Mouse (Mus musculus) brown adipose tissue, adult 24 weeks (tissue): ENCODE measurements at regions not wholly inside any gene's neighbourhood (a gene's known extent, or its start where the extent isn't known, plus 50 kb on each side); places are given as distances from the start of the nearest gene placed in this dataset.

Experiments
- H3K27ac ChIP-seq: fragments of 200-500 bp; replicated peaks from 2 replicates; pipeline ENCODE4 v1.5.1; 2012; ENCODE audit warnings: low read depth, mild to moderate bottlenecking, low read length
- H3K4me1 ChIP-seq: fragments of 200-500 bp; 2 replicates; pipeline ENCODE4 v1.6.1; 2012; ENCODE audit warnings: low read length, mixed read lengths; ENCODE audit not compliant: control insufficient read depth, insufficient read depth, insufficient read length
- H3K4me3 ChIP-seq: fragments of 200-500 bp; 2 replicates; pipeline ENCODE4 v1.5.1; 2012; ENCODE audit warnings: low read depth, mild to moderate bottlenecking, low read length, moderate library complexity; ENCODE audit not compliant: insufficient read depth

GRCm38 (mm10) chr10:96362211-96362610 lies 225.8 kb downstream of the Gm5426 start:
- Histone ChIP-seq H3K4me3 (no peak overlapping the region), H3K4me1 (peaks cover 2% of the 10 kb centered on the region; the same call in 1 of the 2 replicates), H3K27ac (no peak overlapping the region)

- Histone ChIP-seq H3K4me3 (no peak overlapping the region), H3K27ac (no peak overlapping the region), H3K4me1 (peaks cover 2% of the 10 kb centered on the region; the same call in 1 of the 2 replicates)
Observed at GRCm38 (mm10) chr10:96363867-96364266, 227.5 kb downstream of the Gm5426 start.

- no peak overlapping the region for H3K27ac ChIP-seq
- peaks cover 2% of the 10 kb centered on the region; the same call in 1 of the 2 replicates for H3K4me1 ChIP-seq
- H3K4me3 ChIP-seq = no peak overlapping the region
Observed at GRCm38 (mm10) chr10:96365101-96365500, 228.7 kb downstream of the Gm5426 start.

- no peak overlapping the region for H3K27ac ChIP-seq
- H3K4me3 ChIP-seq = no peak overlapping the region
- peaks cover 2% of the 10 kb centered on the region; the same call in 1 of the 2 replicates for H3K4me1 ChIP-seq
Observed at GRCm38 (mm10) chr10:96366871-96367270, 230.5 kb downstream of the Gm5426 start.

GRCm38 (mm10) chr10:96370547-96371320 lies 234.3 kb downstream of the Gm5426 start:
- Histone ChIP-seq H3K4me3 (no peak overlapping the region), H3K4me1 (no peaks in the 10 kb centered on the region), H3K27ac (no peak overlapping the region)

- no peaks in the 10 kb centered on the region for H3K4me1 ChIP-seq
- H3K27ac ChIP-seq = no peak overlapping the region
- no peak overlapping the region for H3K4me3 ChIP-seq
Observed at GRCm38 (mm10) chr10:96371321-96371653, 234.9 kb downstream of the Gm5426 start.

GRCm38 (mm10) chr10:96372616-96373346 lies 236.4 kb downstream of the Gm5426 start:
- Histone ChIP-seq H3K27ac (no peak overlapping the region), H3K4me1 (no peaks in the 10 kb centered on the region), H3K4me3 (no peak overlapping the region)

- Histone ChIP-seq H3K4me3 (no peak overlapping the region), H3K4me1 (no peaks in the 10 kb centered on the region), H3K27ac (peak overlapping the region; percentile 53; the same call in 1 of the 2 replicates)
Observed at GRCm38 (mm10) chr10:96373481-96373880, 237.1 kb downstream of the Gm5426 start.

- Histone ChIP-seq H3K4me3 (no peak overlapping the region), H3K4me1 (no peaks in the 10 kb centered on the region), H3K27ac (peak overlapping the region; percentile 57)
Observed at GRCm38 (mm10) chr10:96374293-96375069, 238.1 kb downstream of the Gm5426 start.

GRCm38 (mm10) chr10:96375070-96375447 lies 238.7 kb downstream of the Gm5426 start:
- Histone ChIP-seq H3K27ac (peak overlapping the region; percentile 57), H3K4me1 (no peaks in the 10 kb centered on the region), H3K4me3 (no peak overlapping the region)

GRCm38 (mm10) chr10:96377549-96377948 lies 239.3 kb upstream of the Btg1 start:
- H3K4me1 ChIP-seq = no peaks in the 10 kb centered on the region
- H3K4me3 ChIP-seq = no peak overlapping the region
- H3K27ac ChIP-seq = no peak overlapping the region

GRCm38 (mm10) chr10:96379016-96379771 lies 237.6 kb upstream of the Btg1 start:
- Histone ChIP-seq H3K4me3 (no peak overlapping the region), H3K4me1 (no peaks in the 10 kb centered on the region), H3K27ac (no peak overlapping the region)

- H3K4me1 ChIP-seq = no peaks in the 10 kb centered on the region
- no peak overlapping the region for H3K4me3 ChIP-seq
- no peak overlapping the region for H3K27ac ChIP-seq
Observed at GRCm38 (mm10) chr10:96381664-96382063, 235.1 kb upstream of the Btg1 start.

GRCm38 (mm10) chr10:96391748-96392147 lies 225.1 kb upstream of the Btg1 start:
- no peak overlapping the region for H3K4me3 ChIP-seq

More at GRCm38 (mm10) chr10:96391748-96392147, 225.1 kb upstream of the Btg1 start:
- Histone ChIP-seq H3K27ac (no peak overlapping the region), H3K4me1 (no peaks in the 10 kb centered on the region; the same call in 1 of the 2 replicates)
